Mouse (Mus musculus): Measurements from ENCODE around the gene Col8a2. TPM values are rescaled to one million over a fixed set of nuclear protein-coding genes. Genes with fewer than 3 reads are reported as not detected.

Gene Col8a2
- total and polyA plus RNA-seq, 3 experiments, result 0.05 TPM; not detected in 2

GRCm38 (mm10) chr4:126259523-126260160 is 27.0 kb upstream of the Col8a2 start:
- TF ChIP-seq CTCF (IDR thresholded peaks at IDR 0.05; ENCODE audit: low read depth, low read length) (no peak), TAL1 (conservative IDR thresholded peaks at IDR 0.05; ENCODE audit: low read depth, low read length) (no peak), GATA1 (IDR thresholded peaks at IDR 0.05; ENCODE audit: borderline replicate concordance, low read length) (no peak), GATA2 (IDR thresholded peaks at IDR 0.05; ENCODE audit: borderline replicate concordance, low read depth, low read length) (no peak), POLR2AphosphoS5 (IDR thresholded peaks at IDR 0.05; ENCODE audit: insufficient replicate concordance, low read depth, low read length) (no peak)
- Histone ChIP-seq H3K4me3 (ENCODE audit: low read depth, low read length) (peak overlapping the region; percentile 58; the same call in 1 of the 2 replicates), H3K27me3 (ENCODE audit: insufficient read depth, low read length) (peaks cover 15% of the 10 kb centered on the region), H3K36me3 (replicated peaks) (peaks cover 14% of the 10 kb centered on the region), H3K9me3 (replicated peaks) (no peaks in the 10 kb centered on the region), H3K4me1 (ENCODE audit: insufficient read depth, low read depth, low read length) (peaks cover 76% of the 10 kb centered on the region)
- no peak for DNase-seq (ENCODE audit: low spot score)
- ATAC-seq (ENCODE audit: extremely low read depth, insufficient number of reproducible peaks, low FRiP score, poor library complexity, severe bottlenecking), result peak; percentile 26; the same call in 1 of the 2 replicates

- TF ChIP-seq POLR2AphosphoS5 (IDR thresholded peaks at IDR 0.05; ENCODE audit: insufficient replicate concordance, low read depth, low read length) (no peak), TAL1 (conservative IDR thresholded peaks at IDR 0.05; ENCODE audit: low read depth, low read length) (no peak), GATA2 (IDR thresholded peaks at IDR 0.05; ENCODE audit: borderline replicate concordance, low read depth, low read length) (no peak), CTCF (IDR thresholded peaks at IDR 0.05; ENCODE audit: low read depth, low read length) (no peak), GATA1 (IDR thresholded peaks at IDR 0.05; ENCODE audit: borderline replicate concordance, low read length) (no peak)
- no peaks in the 10 kb centered on the region for H3K9me3 ChIP-seq (replicated peaks)
- DNase-seq (ENCODE audit: low spot score) (peak; percentile 79), ATAC-seq (ENCODE audit: extremely low read depth, insufficient number of reproducible peaks, low FRiP score, poor library complexity, severe bottlenecking) (peak; percentile 64)
- H3K4me3 ChIP-seq (ENCODE audit: low read depth, low read length), result peak overlapping the region; percentile 65; the same call in 1 of the 2 replicates
- peaks cover 24% of the 10 kb centered on the region for H3K36me3 ChIP-seq (replicated peaks)
- H3K4me1 ChIP-seq (ENCODE audit: insufficient read depth, low read depth, low read length), result peaks cover 65% of the 10 kb centered on the region
- H3K27me3 ChIP-seq (ENCODE audit: insufficient read depth, low read length), result peaks cover 15% of the 10 kb centered on the region
Measured at GRCm38 (mm10) chr4:126260520-126261201, 25.9 kb upstream of the Col8a2 start.

GRCm38 (mm10) chr4:126261266-126261665 is 25.3 kb upstream of the Col8a2 start:
- no peak for DNase-seq (ENCODE audit: low spot score)
- no peak for ATAC-seq (ENCODE audit: extremely low read depth, insufficient number of reproducible peaks, low FRiP score, poor library complexity, severe bottlenecking)
- Histone ChIP-seq H3K27me3 (ENCODE audit: insufficient read depth, low read length) (peaks cover 15% of the 10 kb centered on the region), H3K4me3 (ENCODE audit: low read depth, low read length) (peak overlapping the region; percentile 65; the same call in 1 of the 2 replicates), H3K9me3 (replicated peaks) (no peaks in the 10 kb centered on the region), H3K4me1 (ENCODE audit: insufficient read depth, low read depth, low read length) (peaks cover 62% of the 10 kb centered on the region), H3K36me3 (replicated peaks) (peaks cover 28% of the 10 kb centered on the region)
- TF ChIP-seq GATA2 (IDR thresholded peaks at IDR 0.05; ENCODE audit: borderline replicate concordance, low read depth, low read length) (no peak), TAL1 (conservative IDR thresholded peaks at IDR 0.05; ENCODE audit: low read depth, low read length) (no peak), POLR2AphosphoS5 (IDR thresholded peaks at IDR 0.05; ENCODE audit: insufficient replicate concordance, low read depth, low read length) (no peak), CTCF (IDR thresholded peaks at IDR 0.05; ENCODE audit: low read depth, low read length) (no peak), GATA1 (IDR thresholded peaks at IDR 0.05; ENCODE audit: borderline replicate concordance, low read length) (no peak)

- TF ChIP-seq TAL1 (conservative IDR thresholded peaks at IDR 0.05; ENCODE audit: low read depth, low read length) (no peak), GATA1 (IDR thresholded peaks at IDR 0.05; ENCODE audit: borderline replicate concordance, low read length) (no peak), GATA2 (IDR thresholded peaks at IDR 0.05; ENCODE audit: borderline replicate concordance, low read depth, low read length) (no peak), CTCF (IDR thresholded peaks at IDR 0.05; ENCODE audit: low read depth, low read length) (no peak), POLR2AphosphoS5 (IDR thresholded peaks at IDR 0.05; ENCODE audit: insufficient replicate concordance, low read depth, low read length) (no peak)
- Histone ChIP-seq H3K9me3 (replicated peaks) (no peaks in the 10 kb centered on the region), H3K36me3 (replicated peaks) (peaks cover 32% of the 10 kb centered on the region), H3K27me3 (ENCODE audit: insufficient read depth, low read length) (peaks cover 15% of the 10 kb centered on the region), H3K4me1 (ENCODE audit: insufficient read depth, low read depth, low read length) (peaks cover 58% of the 10 kb centered on the region), H3K4me3 (ENCODE audit: low read depth, low read length) (peak overlapping the region; percentile 89; the same call in 1 of the 2 replicates)
- no peak for ATAC-seq (ENCODE audit: extremely low read depth, insufficient number of reproducible peaks, low FRiP score, poor library complexity, severe bottlenecking)
- no peak for DNase-seq (ENCODE audit: low spot score)
Measured at GRCm38 (mm10) chr4:126261675-126262074, 24.9 kb upstream of the Col8a2 start.

GRCm38 (mm10) chr4:126262119-126262807 is 24.3 kb upstream of the Col8a2 start, which contains the start of gene Trappc3:
Gene Trappc3, plus strand, starts transcription at chr4:126262325.
- peaks cover 15% of the 10 kb centered on the region for H3K27me3 ChIP-seq (ENCODE audit: insufficient read depth, low read length)
- peaks cover 52% of the 10 kb centered on the region for H3K4me1 ChIP-seq (ENCODE audit: insufficient read depth, low read depth, low read length)
- H3K36me3 ChIP-seq (replicated peaks), result peaks cover 38% of the 10 kb centered on the region
- ATAC-seq (ENCODE audit: extremely low read depth, insufficient number of reproducible peaks, low FRiP score, poor library complexity, severe bottlenecking), result peak; percentile 79
- H3K4me3 ChIP-seq (ENCODE audit: low read depth, low read length), result peak within 1 kb of the TSS; percentile 89
- no peaks in the 10 kb centered on the region for H3K9me3 ChIP-seq (replicated peaks)
- peak; percentile 95 for DNase-seq (ENCODE audit: low spot score)
- no peak for TF ChIP-seq GATA1 (IDR thresholded peaks at IDR 0.05; ENCODE audit: borderline replicate concordance, low read length)
- TF ChIP-seq GATA2 (IDR thresholded peaks at IDR 0.05; ENCODE audit: borderline replicate concordance, low read depth, low read length), result no peak
- TF ChIP-seq TAL1 (conservative IDR thresholded peaks at IDR 0.05; ENCODE audit: low read depth, low read length), result no peak
- peak; percentile 89 for TF ChIP-seq CTCF (IDR thresholded peaks at IDR 0.05; ENCODE audit: low read depth, low read length)
- no peak for TF ChIP-seq POLR2AphosphoS5 (IDR thresholded peaks at IDR 0.05; ENCODE audit: insufficient replicate concordance, low read depth, low read length)
